Mouse (Mus musculus): ENCODE results near the gene Tango6. TPM values are rescaled to one million over a fixed set of nuclear protein-coding genes. Genes with fewer than 3 reads are reported as not detected.
"Not testable (repeated sequence)": the region's sequence is repeated elsewhere in the genome, so short reads cannot be mapped to it uniquely, and the experiment has no call there.

Tango6 gene
- polyA plus RNA-seq, 1 experiment from 2014 or later: 9.1 TPM

DNA sequence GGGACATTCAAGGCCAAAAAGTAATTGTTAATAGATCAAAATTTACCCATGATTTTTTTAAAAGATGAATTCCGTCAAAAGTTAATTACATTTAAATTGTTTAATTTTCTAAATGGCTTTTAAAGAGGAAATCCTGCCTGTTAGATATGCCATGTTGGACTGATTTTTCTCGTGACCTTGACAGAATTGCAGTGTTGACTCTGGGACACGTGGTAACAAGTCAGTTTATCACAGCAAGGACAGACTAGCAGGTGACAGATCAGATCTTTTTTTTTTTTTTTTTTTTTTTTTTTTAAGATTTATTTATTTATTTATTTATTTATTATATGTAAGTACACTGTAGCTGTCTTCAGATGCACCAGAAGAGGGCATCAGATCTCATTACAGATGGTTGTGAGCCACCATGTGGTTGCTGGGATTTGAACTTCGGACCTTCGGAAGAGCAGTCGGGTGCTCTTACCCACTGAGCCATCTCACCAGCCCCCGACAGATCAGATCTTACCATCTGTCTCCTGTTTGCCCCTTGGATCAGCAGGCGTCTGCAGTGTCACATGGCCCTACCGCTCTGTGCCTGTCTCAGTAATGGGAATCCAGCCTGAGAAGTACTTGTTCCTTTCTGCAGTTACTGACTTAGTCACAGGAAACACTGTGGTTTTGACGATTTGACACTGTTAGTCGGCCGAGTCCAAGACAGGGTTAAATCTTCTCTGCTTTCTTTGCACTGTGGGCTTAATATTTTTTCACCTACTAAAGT lies 119.7 kb downstream of the Tango6 start:
- H3K4me2 ChIP-seq (ENCODE audit: low read length); ATAC-seq (replicated peaks; ENCODE audit: low FRiP score, low TSS enrichment, low read depth); H3K36me3 ChIP-seq (ENCODE audit: control insufficient read depth, insufficient read depth, low read length); DNase-seq (ENCODE audit: low spot score); H3K9ac ChIP-seq (ENCODE audit: low read length); H3K27me3 ChIP-seq (replicated peaks; ENCODE audit: control insufficient read depth, insufficient read depth, low read length); H3K4me1 ChIP-seq (replicated peaks; ENCODE audit: control insufficient read depth, insufficient read depth, low read length); H3K27ac ChIP-seq (ENCODE audit: low read depth); H3K9me3 ChIP-seq (ENCODE audit: control insufficient read depth, low read length); H3K4me3 ChIP-seq (ENCODE audit: low read depth, low read length): not testable (repeated sequence)
- whole genome bisulfite sequencing: 85% methylated on average over 12 of the region's 12 CpGs

DNA sequence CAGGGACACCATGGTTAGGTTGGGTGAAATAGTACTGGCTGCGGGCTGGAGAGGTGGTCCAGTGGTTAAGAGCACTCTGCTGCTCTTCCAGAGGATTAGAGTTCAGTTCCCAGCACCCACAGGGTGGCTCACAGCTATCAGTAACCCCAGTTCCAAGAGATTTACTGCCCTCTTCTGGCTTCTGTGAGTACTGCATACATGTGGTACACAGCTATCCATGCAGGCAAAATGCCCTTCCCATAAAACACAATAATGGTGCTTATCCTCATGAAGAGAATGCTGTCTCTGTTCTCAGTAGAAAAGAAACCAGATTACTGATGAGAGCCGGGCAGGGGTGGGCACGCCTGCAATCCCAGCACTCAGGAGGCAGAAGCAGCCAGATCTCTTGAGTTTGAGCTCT lies 123.0 kb downstream of the Tango6 start:
- Histone ChIP-seq H3K4me3 (ENCODE audit: low read depth, low read length) (no peak overlapping the region), H3K27ac (ENCODE audit: low read depth) (no peak overlapping the region), H3K36me3 (ENCODE audit: control insufficient read depth, insufficient read depth, low read length) (no peaks in the 10 kb centered on the region), H3K9ac (ENCODE audit: low read length) (no peak overlapping the region), H3K4me2 (ENCODE audit: low read length) (no peak overlapping the region), H3K4me1 (replicated peaks; ENCODE audit: control insufficient read depth, insufficient read depth, low read length) (no peaks in the 10 kb centered on the region), H3K27me3 (replicated peaks; ENCODE audit: control insufficient read depth, insufficient read depth, low read length) (no peaks in the 10 kb centered on the region), H3K9me3 (ENCODE audit: control insufficient read depth, low read length) (0 out of 2 replicates have a peak, but pooled peaks cover 3% of the 10 kb centered on the region)
- WGBS: 95% methylated on average over 3 of the region's 3 CpGs
- no peak for ATAC-seq (replicated peaks; ENCODE audit: low FRiP score, low TSS enrichment, low read depth)
- no peak for DNase-seq (ENCODE audit: low spot score)

DNA sequence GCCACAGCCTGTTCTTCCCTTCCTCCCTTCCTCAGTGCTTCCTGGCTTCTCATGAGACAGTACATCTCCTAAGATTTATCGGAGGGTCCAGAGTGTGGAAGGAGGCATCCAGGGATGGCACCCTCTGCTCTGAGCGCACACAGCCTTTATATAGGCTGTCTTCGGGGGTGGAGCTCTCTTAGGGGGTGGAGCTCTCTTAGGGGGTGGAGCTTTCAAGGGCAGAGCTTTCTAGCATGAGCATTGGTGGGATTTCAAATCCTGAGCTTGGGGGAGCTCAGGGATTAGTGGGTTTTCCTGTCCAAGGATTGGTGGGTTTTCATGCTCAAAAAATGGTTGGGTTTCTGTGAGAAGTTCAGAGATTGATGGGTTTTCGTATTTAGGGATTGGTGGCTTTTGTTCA lies 124.6 kb downstream of the Tango6 start:
- DNase-seq (ENCODE audit: low spot score) (no peak), ATAC-seq (replicated peaks; ENCODE audit: low FRiP score, low TSS enrichment, low read depth) (no peak)
- no peaks in the 10 kb centered on the region for H3K27me3 ChIP-seq (replicated peaks; ENCODE audit: control insufficient read depth, insufficient read depth, low read length)
- no peaks in the 10 kb centered on the region for H3K36me3 ChIP-seq (ENCODE audit: control insufficient read depth, insufficient read depth, low read length)
- H3K4me2 ChIP-seq (ENCODE audit: low read length): no peak overlapping the region
- WGBS: 92% methylated on average over 4 of the region's 4 CpGs
- H3K9me3 ChIP-seq (ENCODE audit: control insufficient read depth, low read length): 0 out of 2 replicates have a peak, but pooled peaks cover 3% of the 10 kb centered on the region
- H3K9ac ChIP-seq (ENCODE audit: low read length): no peak overlapping the region
- no peak overlapping the region for H3K27ac ChIP-seq (ENCODE audit: low read depth)
- no peaks in the 10 kb centered on the region for H3K4me1 ChIP-seq (replicated peaks; ENCODE audit: control insufficient read depth, insufficient read depth, low read length)
- H3K4me3 ChIP-seq (ENCODE audit: low read depth, low read length): no peak overlapping the region

DNA sequence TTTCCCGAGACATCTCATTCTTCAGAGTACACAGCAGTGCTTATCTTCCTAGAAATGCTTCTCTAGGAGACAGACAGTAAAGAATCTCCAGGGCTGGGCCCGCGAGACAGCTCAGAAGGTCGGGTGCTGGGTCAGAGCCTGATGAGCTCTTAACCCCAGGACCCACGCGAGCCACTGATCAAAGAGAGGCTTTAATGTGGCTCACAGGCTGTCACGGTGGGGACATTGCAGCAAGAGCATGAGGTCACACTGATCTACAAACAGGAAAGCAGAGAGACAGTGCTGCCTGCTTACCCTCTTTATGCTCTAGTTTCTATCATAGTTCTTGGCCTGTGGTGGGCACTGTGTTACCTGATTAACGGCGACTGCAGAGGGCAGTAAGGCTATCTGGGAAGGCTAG lies 126.9 kb downstream of the Tango6 start:
- H3K4me1 ChIP-seq (replicated peaks; ENCODE audit: control insufficient read depth, insufficient read depth, low read length): no peaks in the 10 kb centered on the region
- ATAC-seq (replicated peaks; ENCODE audit: low FRiP score, low TSS enrichment, low read depth): no peak
- H3K4me2 ChIP-seq (ENCODE audit: low read length): no peak overlapping the region
- WGBS: 36% methylated on average over 9 of the region's 9 CpGs
- DNase-seq (ENCODE audit: low spot score): no peak
- H3K4me3 ChIP-seq (ENCODE audit: low read depth, low read length): no peak overlapping the region
- 0 out of 2 replicates have a peak, but pooled peaks cover 3% of the 10 kb centered on the region for H3K9me3 ChIP-seq (ENCODE audit: control insufficient read depth, low read length)
- no peaks in the 10 kb centered on the region for H3K36me3 ChIP-seq (ENCODE audit: control insufficient read depth, insufficient read depth, low read length)
- no peak overlapping the region for H3K9ac ChIP-seq (ENCODE audit: low read length)
- no peak overlapping the region for H3K27ac ChIP-seq (ENCODE audit: low read depth)
- H3K27me3 ChIP-seq (replicated peaks; ENCODE audit: control insufficient read depth, insufficient read depth, low read length): no peaks in the 10 kb centered on the region

DNA sequence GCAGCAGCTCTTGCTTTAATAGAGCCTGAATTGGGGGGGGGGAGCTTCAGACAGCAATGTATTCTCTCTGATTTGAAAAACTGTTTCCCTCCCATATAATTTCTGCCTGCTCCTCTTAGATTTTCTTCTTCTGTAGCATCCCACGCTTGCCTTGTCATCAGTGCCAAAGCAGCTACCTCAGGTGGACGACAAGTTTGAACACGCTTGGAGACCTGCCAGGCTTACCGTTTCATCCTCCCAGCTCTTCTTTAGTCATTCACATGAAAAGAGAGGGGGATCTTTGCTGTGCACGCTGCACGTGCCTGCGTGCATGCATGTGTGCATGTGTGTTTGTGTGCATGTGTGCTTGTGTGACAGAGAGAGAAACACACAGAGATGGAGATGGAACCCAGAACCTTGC lies 127.5 kb downstream of the Tango6 start:
- DNase-seq (ENCODE audit: low spot score) (no peak), ATAC-seq (replicated peaks; ENCODE audit: low FRiP score, low TSS enrichment, low read depth) (no peak)
- H3K9ac ChIP-seq (ENCODE audit: low read length): no peak overlapping the region
- H3K4me3 ChIP-seq (ENCODE audit: low read depth, low read length): no peak overlapping the region
- no peak overlapping the region for H3K27ac ChIP-seq (ENCODE audit: low read depth)
- H3K4me1 ChIP-seq (replicated peaks; ENCODE audit: control insufficient read depth, insufficient read depth, low read length): no peaks in the 10 kb centered on the region
- 89% methylated on average over 7 of the region's 7 CpGs for WGBS
- no peaks in the 10 kb centered on the region for H3K27me3 ChIP-seq (replicated peaks; ENCODE audit: control insufficient read depth, insufficient read depth, low read length)
- 0 out of 2 replicates have a peak, but pooled peaks cover 3% of the 10 kb centered on the region for H3K9me3 ChIP-seq (ENCODE audit: control insufficient read depth, low read length)
- H3K36me3 ChIP-seq (ENCODE audit: control insufficient read depth, insufficient read depth, low read length): no peaks in the 10 kb centered on the region
- H3K4me2 ChIP-seq (ENCODE audit: low read length): no peak overlapping the region

DNA sequence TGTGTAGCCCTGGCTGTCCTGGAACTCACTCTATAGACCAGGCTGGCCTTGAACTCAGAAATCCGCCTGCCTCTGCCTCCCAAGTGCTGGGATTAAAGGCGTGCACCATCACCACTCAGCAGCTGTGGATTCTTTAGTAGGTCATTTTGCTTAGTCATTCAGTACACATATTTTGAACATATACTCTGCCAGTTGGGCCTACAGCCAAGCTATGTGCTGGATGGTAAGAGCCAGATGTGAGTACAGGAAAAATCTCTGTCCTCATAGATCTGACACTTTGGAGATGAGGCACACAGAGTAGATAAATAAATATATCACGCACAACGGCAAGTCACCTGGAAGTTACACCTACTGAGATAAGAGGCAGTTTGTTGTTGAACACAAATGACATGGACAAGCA lies 129.7 kb downstream of the Tango6 start:
- WGBS: 91% methylated on average over 4 of the region's 4 CpGs

DNA sequence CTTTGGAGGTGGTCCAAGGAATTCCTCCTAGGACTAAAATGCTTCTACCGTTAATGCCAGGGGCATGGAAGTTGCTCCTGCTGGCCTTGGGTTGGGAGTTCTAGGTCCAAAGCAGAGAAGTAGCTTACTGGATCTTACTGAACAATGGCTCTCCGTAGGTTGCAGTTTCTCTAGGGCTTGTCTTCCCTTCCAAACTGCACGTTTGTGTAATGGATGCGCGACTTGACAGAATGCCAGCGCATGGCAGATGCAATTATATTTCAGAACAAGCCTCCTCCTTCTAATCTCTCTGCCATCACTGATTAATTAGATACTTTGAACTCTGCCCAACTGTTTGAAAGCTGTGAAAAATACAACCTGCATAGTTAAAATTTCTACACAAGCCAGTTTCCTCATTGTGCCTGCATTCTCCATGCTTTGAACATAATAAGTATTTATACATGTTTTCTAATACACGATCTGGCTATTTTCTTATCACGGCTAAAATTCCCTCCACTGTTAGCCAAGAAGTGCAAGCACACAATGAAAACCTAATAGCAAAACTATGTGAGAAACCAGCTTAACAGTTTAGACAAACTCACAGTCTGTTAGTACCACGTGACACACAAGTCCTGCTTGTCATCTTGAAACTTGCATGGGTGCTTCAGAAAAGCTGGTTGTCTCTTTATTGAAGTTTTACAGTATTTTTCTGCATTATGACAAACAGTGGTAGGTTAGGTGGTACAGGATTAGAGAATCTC lies 133.7 kb downstream of the Tango6 start:
- Histone ChIP-seq H3K4me3 (ENCODE audit: low read depth, low read length) (no peak overlapping the region), H3K27ac (ENCODE audit: low read depth) (no peak overlapping the region), H3K9ac (ENCODE audit: low read length) (no peak overlapping the region), H3K27me3 (replicated peaks; ENCODE audit: control insufficient read depth, insufficient read depth, low read length) (no peaks in the 10 kb centered on the region), H3K4me2 (ENCODE audit: low read length) (no peak overlapping the region), H3K9me3 (ENCODE audit: control insufficient read depth, low read length) (no peaks in the 10 kb centered on the region), H3K4me1 (replicated peaks; ENCODE audit: control insufficient read depth, insufficient read depth, low read length) (0 out of 2 replicates have a peak, but pooled peaks cover 2% of the 10 kb centered on the region), H3K36me3 (ENCODE audit: control insufficient read depth, insufficient read depth, low read length) (0 out of 2 replicates have a peak, but pooled peaks cover 6% of the 10 kb centered on the region)
- ATAC-seq (replicated peaks; ENCODE audit: low FRiP score, low TSS enrichment, low read depth) (no peak), DNase-seq (ENCODE audit: low spot score) (no peak)
- WGBS: 61% methylated on average over 9 of the region's 9 CpGs

More for the DNA sequence above, 129.7 kb downstream of the Tango6 start:
- Histone ChIP-seq H3K27me3 (replicated peaks; ENCODE audit: control insufficient read depth, insufficient read depth, low read length) (no peaks in the 10 kb centered on the region), H3K27ac (ENCODE audit: low read depth) (no peak overlapping the region), H3K4me2 (ENCODE audit: low read length) (no peak overlapping the region), H3K9ac (ENCODE audit: low read length) (no peak overlapping the region), H3K36me3 (ENCODE audit: control insufficient read depth, insufficient read depth, low read length) (no peaks in the 10 kb centered on the region), H3K4me3 (ENCODE audit: low read depth, low read length) (no peak overlapping the region), H3K4me1 (replicated peaks; ENCODE audit: control insufficient read depth, insufficient read depth, low read length) (0 out of 2 replicates have a peak, but pooled peaks cover 2% of the 10 kb centered on the region), H3K9me3 (ENCODE audit: control insufficient read depth, low read length) (no peaks in the 10 kb centered on the region)
- no peak for ATAC-seq (replicated peaks; ENCODE audit: low FRiP score, low TSS enrichment, low read depth)
- DNase-seq (ENCODE audit: low spot score): no peak

DNA sequence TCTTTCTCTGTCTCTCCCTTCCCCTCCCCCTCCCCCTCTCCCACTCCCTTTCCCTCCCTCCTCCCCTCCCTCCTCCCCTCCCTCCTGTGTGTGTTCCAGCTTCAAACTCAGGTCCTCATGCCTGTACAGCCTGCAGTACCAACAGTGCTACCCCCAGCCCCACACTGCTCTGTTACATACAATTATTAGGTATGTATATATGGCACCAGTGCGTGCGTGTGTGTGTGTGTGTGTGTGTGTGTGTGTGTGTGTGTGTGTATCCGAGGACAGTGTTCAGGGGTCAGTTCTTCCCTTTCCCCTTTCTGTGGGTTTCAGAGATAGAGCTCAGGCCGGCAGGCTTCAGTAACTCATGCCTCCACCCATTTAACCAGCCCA lies 134.3 kb downstream of the Tango6 start:
- H3K27ac ChIP-seq (ENCODE audit: low read depth): no peak overlapping the region
- WGBS: 73% methylated on average over 4 of the region's 4 CpGs

More for the DNA sequence above, 134.3 kb downstream of the Tango6 start:
- Histone ChIP-seq H3K9me3 (ENCODE audit: control insufficient read depth, low read length) (no peaks in the 10 kb centered on the region), H3K4me2 (ENCODE audit: low read length) (no peak overlapping the region), H3K36me3 (ENCODE audit: control insufficient read depth, insufficient read depth, low read length) (0 out of 2 replicates have a peak, but pooled peaks cover 6% of the 10 kb centered on the region), H3K4me1 (replicated peaks; ENCODE audit: control insufficient read depth, insufficient read depth, low read length) (0 out of 2 replicates have a peak, but pooled peaks cover 2% of the 10 kb centered on the region), H3K9ac (ENCODE audit: low read length) (no peak overlapping the region), H3K27me3 (replicated peaks; ENCODE audit: control insufficient read depth, insufficient read depth, low read length) (no peaks in the 10 kb centered on the region), H3K4me3 (ENCODE audit: low read depth, low read length) (no peak overlapping the region)
- no peak for DNase-seq (ENCODE audit: low spot score)
- no peak for ATAC-seq (replicated peaks; ENCODE audit: low FRiP score, low TSS enrichment, low read depth)

All from intestine, embryonic 14.5 days (tissue).